Mouse (Mus musculus) activated CD4-positive, CD25-positive, alpha-beta regulatory T cell, adult 4 months (primary cell): Measurements from ENCODE around the gene Rab40c. TPM values are rescaled to one million over a fixed set of nuclear protein-coding genes. Genes with fewer than 3 reads are reported as not detected.

Source experiments
- ATAC-seq: one replicate; pipeline ENCODE4 v1.8.0; 2017
- polyA plus RNA-seq, 2 experiments: library from polyadenylated mRNA; unstranded; fragments of 100-300 nt; shearing (Covaris generic); gene quantifications; one replicate each; pipeline ENCODE4 v1.2.1; 2017

The Rab40c gene
- polyA plus RNA-seq, 2 experiments from 2014 or later = 5.1 to 5.6 TPM

DNA sequence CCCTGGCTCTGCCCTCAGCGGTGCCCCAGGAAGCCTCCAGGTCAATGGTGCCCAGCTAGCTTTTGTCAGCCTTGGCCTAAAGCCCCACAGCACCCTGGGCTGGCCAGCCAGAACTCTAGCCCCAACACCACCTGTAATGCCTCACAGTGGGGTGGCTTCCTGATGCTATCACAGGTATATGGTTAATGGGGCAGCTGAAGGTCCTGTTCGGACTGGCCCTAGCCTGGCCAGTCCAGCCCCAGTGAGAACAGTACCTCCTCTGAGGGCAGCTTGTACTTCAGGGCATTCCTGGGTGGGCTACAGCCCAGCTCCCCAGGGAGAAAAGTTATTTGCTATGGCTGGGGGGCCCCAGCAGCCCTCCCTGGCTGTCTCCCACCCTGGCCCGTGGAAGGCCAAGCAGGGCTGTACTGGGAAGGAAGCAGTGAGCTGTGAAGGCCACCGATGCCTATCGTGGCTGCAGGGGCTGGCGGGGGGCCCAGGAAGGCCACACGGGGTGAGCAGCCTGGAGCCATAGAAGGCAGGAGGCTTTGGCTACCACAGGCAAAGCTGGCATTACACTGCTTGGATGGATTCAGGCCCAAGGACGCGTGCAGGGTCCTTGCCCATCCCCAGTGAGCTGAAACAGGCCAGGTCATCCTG is 26.1 kb upstream of the Rab40c start:
- ATAC-seq = no peak

DNA sequence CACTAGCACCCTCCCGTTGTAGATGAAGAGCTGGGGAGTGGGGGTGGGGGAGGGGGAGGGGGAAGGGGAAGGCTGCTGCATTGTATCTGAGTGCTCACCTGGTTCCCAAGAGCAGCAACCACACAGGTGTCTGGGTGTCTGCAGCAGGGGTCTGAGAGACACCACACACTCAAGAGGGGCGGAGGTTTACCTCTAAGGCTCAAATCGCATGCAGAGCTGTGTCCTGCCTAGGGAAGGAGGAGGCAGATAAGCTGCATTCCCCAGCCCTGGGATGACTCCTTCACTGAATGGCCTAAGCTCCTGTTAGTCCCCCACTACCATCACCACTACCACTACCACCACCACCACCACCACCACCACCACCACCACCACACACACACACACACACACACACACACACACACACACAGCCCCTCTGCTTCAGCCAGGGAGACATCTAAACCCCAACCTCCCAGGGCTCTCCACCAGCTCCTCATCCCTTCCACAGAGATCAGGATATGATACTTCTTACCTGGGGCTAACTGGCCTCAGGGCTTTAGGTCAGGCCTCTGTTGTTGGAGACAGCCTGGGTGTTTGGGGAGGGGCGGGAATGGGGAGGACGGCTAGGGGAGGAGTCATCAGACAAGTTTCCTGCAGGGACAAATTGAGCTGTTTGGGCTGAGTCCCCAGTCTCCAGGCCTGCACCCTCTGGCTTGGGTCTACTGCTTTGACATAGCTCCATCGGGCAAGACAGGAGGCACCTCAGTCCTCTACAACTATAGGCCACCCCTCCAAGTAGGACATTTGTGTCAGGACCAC is 25.0 kb upstream of the Rab40c start, which contains the start of the genes Pigq and Nhlrc4:
TSS of gene Pigq (minus strand) at position 571 of the 798 bp plus-strand sequence.
TSS of gene Nhlrc4 (minus strand) at position 596 of the 798 bp plus-strand sequence.
- no peak for ATAC-seq

DNA sequence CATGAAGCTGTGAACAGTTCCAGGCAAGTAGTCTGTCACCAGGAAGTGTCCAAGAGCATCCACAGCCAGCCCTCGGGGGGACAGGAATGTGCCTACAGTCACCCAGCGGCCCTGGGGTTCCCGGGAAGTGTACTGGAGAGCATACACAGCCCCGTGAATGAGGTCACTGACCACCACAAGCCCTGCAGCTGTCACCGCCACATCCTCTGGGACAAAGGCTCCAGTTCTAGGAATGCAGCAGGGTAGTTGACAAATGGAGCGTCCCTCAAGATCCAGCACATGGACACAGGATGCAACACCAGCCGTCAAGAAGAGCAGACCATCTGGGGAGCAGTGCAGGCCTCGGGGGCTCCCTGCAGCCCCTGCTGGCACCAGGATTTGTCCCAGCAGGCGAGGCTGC is 24.2 kb upstream of the Rab40c start:
- ATAC-seq = no peak

- ATAC-seq = no peak
Measured at GRCm38 (mm10) chr17:25943221-25943620, 23.7 kb upstream of the Rab40c start.

GRCm38 (mm10) chr17:25942597-25943151 is 23.1 kb upstream of the Rab40c start:
- ATAC-seq = no peak

GRCm38 (mm10) chr17:25941511-25942241 is 22.1 kb upstream of the Rab40c start:
- peak; percentile 40 for ATAC-seq

DNA sequence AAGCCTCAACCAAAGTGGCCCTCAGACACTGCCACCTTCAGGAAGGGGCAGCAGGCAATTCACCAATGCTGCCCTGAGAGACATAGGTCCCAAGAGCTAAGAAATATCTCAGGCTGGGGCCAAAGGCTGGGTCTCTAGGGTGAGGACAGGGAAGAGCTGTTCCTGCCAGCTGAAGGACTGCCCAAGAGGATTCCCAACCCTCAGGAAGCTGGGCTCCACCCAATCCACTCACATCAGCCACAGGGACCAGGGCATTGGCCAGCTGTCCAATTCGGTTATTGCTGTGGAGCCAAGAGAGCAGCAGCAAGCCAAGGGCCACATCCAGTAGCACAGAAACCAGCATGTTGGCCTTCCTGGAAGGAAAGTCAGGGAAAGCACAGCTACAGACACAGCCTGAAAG is 15.0 kb upstream of the Rab40c start:
- no peak for ATAC-seq

GRCm38 (mm10) chr17:25925348-25925747 is 5.8 kb upstream of the Rab40c start:
- ATAC-seq = no peak

DNA sequence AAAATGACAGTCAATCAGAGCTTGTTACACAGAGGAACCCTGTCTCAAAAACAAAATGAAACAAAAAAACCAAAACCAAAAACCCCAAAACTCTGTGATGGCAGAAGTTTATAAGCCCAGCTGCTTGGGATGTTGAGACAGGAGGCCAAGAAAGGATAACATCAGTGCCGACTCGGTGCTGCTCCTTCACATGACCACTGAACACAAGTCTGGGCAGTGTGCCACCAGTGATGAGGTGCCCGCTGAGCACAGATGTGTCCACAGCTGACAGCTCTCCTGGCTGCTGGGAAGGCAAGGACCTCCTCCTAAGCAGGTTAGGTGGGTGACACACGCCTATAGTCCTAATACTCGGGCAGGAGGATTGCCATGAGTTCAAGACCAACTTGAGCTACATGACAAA is 2.6 kb upstream of the Rab40c start:
- ATAC-seq = no peak

- ATAC-seq = peak; percentile 90
Measured at GRCm38 (mm10) chr17:25919786-25920642, 487 bp upstream of the Rab40c start.

DNA sequence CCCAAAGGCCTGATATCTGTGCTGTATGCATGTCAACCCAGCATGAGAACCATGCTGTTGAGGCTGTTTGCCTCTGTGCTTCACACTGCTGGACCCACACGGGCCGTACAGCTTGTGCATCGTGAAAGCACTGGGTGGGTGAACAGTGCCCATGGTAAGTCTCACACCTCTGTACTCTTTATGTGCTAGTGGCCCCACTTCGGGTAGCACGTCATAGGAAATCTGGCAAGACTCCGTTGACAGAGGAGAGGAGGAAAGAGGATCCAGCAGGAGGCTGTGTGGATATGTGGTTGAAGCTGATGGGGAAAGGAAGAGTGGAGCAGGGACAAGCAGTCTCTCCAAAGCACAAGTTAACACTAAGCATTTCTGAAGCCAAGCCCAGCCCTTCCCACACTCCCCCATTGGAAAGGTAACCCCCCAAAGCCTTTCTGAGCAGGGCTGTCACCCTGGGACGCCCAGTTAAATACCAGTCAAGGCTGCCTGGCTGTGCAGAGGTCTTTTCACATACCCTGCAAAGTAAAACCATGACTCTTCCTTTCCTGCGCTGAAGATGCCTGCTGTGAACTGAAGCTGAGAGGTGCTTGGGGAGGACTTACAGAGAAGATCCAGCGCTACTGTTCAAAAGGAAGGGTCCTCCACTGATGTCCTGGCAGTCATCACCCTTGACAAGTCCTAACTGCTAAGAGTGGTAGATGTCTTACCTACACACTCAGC is 1.3 kb downstream of the Rab40c start:
- no peak for ATAC-seq

GRCm38 (mm10) chr17:25916931-25917647 is 2.4 kb downstream of the Rab40c start:
- ATAC-seq = no peak

- no peak for ATAC-seq
Measured at GRCm38 (mm10) chr17:25914295-25914694, 5.2 kb downstream of the Rab40c start.

- ATAC-seq = no peak
Measured at GRCm38 (mm10) chr17:25913877-25914275, 5.7 kb downstream of the Rab40c start.

GRCm38 (mm10) chr17:25913186-25913876 is 6.2 kb downstream of the Rab40c start:
- no peak for ATAC-seq

DNA sequence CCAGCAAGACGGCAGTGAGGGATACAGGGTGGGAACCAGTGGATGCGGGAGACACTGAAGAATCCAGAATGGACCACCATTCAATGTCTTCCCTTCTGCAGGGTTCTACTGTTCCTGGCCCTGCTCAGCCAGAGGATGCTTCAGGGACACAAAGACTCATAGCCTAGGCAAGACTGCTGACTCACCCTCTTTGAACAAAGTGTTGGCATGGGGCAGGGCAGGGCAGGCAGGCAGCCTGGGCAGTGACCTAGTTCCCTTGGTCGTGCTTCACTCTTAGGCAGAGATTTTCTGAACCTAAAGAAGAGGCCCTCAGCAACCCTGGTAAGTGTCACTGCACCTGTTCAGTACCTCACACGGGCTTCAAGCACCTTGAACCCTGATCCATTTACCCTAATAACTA is 7.7 kb downstream of the Rab40c start:
- ATAC-seq = no peak

GRCm38 (mm10) chr17:25907640-25908039 is 11.9 kb downstream of the Rab40c start:
- no peak for ATAC-seq

GRCm38 (mm10) chr17:25903061-25903460 is 16.5 kb downstream of the Rab40c start:
- ATAC-seq = no peak

DNA sequence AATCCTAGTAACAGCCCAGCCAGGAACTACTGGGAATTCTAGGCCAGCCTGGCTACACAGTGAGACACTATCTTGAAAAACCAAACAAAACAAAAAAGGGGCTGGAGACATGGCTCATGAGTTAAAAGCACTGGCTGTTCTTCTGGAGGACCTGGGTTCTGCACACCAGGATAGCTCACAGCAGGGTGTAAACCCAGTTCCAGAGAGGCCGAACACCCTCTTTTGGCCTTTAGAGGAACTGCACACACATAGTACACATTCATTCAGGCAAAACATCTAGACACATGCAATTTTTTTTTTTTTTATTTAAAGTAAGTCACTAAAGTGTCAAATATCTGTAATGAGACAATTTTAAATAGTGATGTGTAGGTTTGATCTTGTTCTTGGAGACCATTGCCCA is 19.3 kb downstream of the Rab40c start:
- ATAC-seq = no peak

GRCm38 (mm10) chr17:25895891-25896290 is 23.6 kb downstream of the Rab40c start:
- no peak for ATAC-seq
